22 mouse cellular contexts compared by ENCODE assay signal in genomic region chr2:25741671-25742070, GRCm38 (mm10). TPM values are rescaled to one million over a fixed set of nuclear protein-coding genes. Genes with fewer than 3 reads are reported as not detected.
"Had no signal": no experiment of that assay in that cellular context is flagged by ENCODE, and none has a peak within 500 bp of the region (broad histone marks: within the 10 kb centered on the region; RNA-seq: fewer than 3 reads in every experiment).

No protein-coding gene starts in this region.

- H3K27me3 ChIP-seq: liver, embryonic 15.5 days; midbrain, embryonic 12.5 days; neural tube, embryonic 13.5 days had no signal

- H3K36me3 ChIP-seq: limb, embryonic 10.5 days; liver, embryonic 15.5 days; midbrain, embryonic 12.5 days; neural tube, embryonic 13.5 days had no signal

- H3K4me1 ChIP-seq: limb, embryonic 10.5 days; liver, embryonic 15.5 days; midbrain, embryonic 12.5 days; neural tube, embryonic 13.5 days had no signal

- H3K4me3 ChIP-seq: left cerebral cortex, adult 2 months; limb, embryonic 10.5 days; liver, embryonic 15.5 days; midbrain, embryonic 12.5 days; neural tube, embryonic 13.5 days had no signal

- H3K27ac ChIP-seq: left cerebral cortex, adult 2 months; limb, embryonic 10.5 days; liver, embryonic 15.5 days; midbrain, embryonic 12.5 days; neural tube, embryonic 13.5 days; stomach, postnatal 0 days had no signal

- DNase-seq: kidney, postnatal 10 days; lung, adult 2 months; lung, postnatal 36 days; retina, postnatal 1 day; thymus, postnatal 4 days had no signal

- H3K9me3 ChIP-seq: limb, embryonic 10.5 days; liver, embryonic 15.5 days; midbrain, embryonic 12.5 days; neural tube, embryonic 13.5 days had no signal

- ATAC-seq: lung, postnatal 0 days; midbrain, embryonic 16.5 days had no signal

RNA-seq across cellular contexts. Expression of gene Obp2b, which starts 4.9 kb away (rescaled TPM):
- total RNA-seq: layer of hippocampus, postnatal 25 days; left cerebral cortex, postnatal 14 days; megakaryocyte, adult 5-6 weeks had no signal
- polyA plus RNA-seq: kidney, embryonic 14.5 days; large intestine, adult 2 months; limb, embryonic 10.5 days; limb, embryonic 14.5 days; liver, embryonic 11.5 days; liver, embryonic 15.5 days; lung, adult 2 months; lung, postnatal 0 days; midbrain, embryonic 12.5 days; midbrain, embryonic 16.5 days; neural tube, embryonic 13.5 days; small intestine, adult 2 months; stomach, postnatal 0 days had no signal

RNA-seq across cellular contexts. Expression of gene Lcn3, which starts 23.7 kb away (rescaled TPM):
- total RNA-seq: layer of hippocampus, adult 8-10 months; layer of hippocampus, postnatal 25 days; left cerebral cortex, adult 2 months; left cerebral cortex, postnatal 14 days; megakaryocyte, adult 5-6 weeks had no signal
- polyA plus RNA-seq: large intestine, adult 2 months; limb, embryonic 10.5 days; limb, embryonic 14.5 days; liver, embryonic 11.5 days; liver, embryonic 15.5 days; lung, adult 2 months; lung, postnatal 0 days; midbrain, embryonic 12.5 days; midbrain, embryonic 16.5 days; neural tube, embryonic 13.5 days; small intestine, adult 2 months; stomach, postnatal 0 days had no signal

RNA-seq across cellular contexts. Expression of gene Lcn11, which starts 35.1 kb away (rescaled TPM):
- total RNA-seq: layer of hippocampus, adult 8-10 months; layer of hippocampus, postnatal 25 days; left cerebral cortex, adult 2 months; left cerebral cortex, postnatal 14 days; megakaryocyte, adult 5-6 weeks had no signal
- polyA plus RNA-seq: kidney, embryonic 14.5 days; large intestine, adult 2 months; limb, embryonic 10.5 days; limb, embryonic 14.5 days; liver, embryonic 11.5 days; liver, embryonic 15.5 days; lung, adult 2 months; lung, postnatal 0 days; midbrain, embryonic 12.5 days; midbrain, embryonic 16.5 days; neural tube, embryonic 13.5 days; small intestine, adult 2 months; stomach, postnatal 0 days had no signal

RNA-seq across cellular contexts. Expression of gene Gm13539, which starts 40.4 kb away (rescaled TPM):
- total RNA-seq: layer of hippocampus, adult 8-10 months; layer of hippocampus, postnatal 25 days; left cerebral cortex, adult 2 months; left cerebral cortex, postnatal 14 days; megakaryocyte, adult 5-6 weeks had no signal
- polyA plus RNA-seq: kidney, embryonic 14.5 days; large intestine, adult 2 months; limb, embryonic 10.5 days; limb, embryonic 14.5 days; liver, embryonic 11.5 days; liver, embryonic 15.5 days; lung, adult 2 months; midbrain, embryonic 12.5 days; midbrain, embryonic 16.5 days; neural tube, embryonic 13.5 days; small intestine, adult 2 months had no signal
